Mouse (Mus musculus) right cerebral cortex, adult 2 months (tissue): Measurements from ENCODE around the gene Bin2.

ENCODE experiments used
- DNase-seq, 2 experiments: peaks; one replicate each; pipeline ENCODE4 v3.0.0; 2021 to 2022; ENCODE audit warnings: low spot score in 2 of 2

The Bin2 gene

GRCm38 (mm10) chr15:100683041-100683440, 13.7 kb upstream of the Bin2 start:
- DNase-seq: peak; percentile 86 to 89

- DNase-seq: no peak
These were observed 12.4 kb upstream of the Bin2 start for GRCm38 (mm10) chr15:100681770-100682169.

GRCm38 (mm10) chr15:100680381-100680780, 11.0 kb upstream of the Bin2 start:
- no peak for DNase-seq

GRCm38 (mm10) chr15:100679005-100679404, 9.7 kb upstream of the Bin2 start:
- no peak for DNase-seq

GRCm38 (mm10) chr15:100678581-100678980, 9.2 kb upstream of the Bin2 start:
- DNase-seq: no peak

- no peak for DNase-seq
These were observed 8.3 kb upstream of the Bin2 start for GRCm38 (mm10) chr15:100677675-100678074.

GRCm38 (mm10) chr15:100676521-100676920, 7.2 kb upstream of the Bin2 start:
- no peak for DNase-seq

GRCm38 (mm10) chr15:100675486-100675885, 6.1 kb upstream of the Bin2 start:
- DNase-seq: no peak

- no peak for DNase-seq
These were observed 5.2 kb upstream of the Bin2 start for GRCm38 (mm10) chr15:100674566-100674965.

- no peak for DNase-seq
These were observed 4.4 kb upstream of the Bin2 start for GRCm38 (mm10) chr15:100673585-100674391.

- DNase-seq: no peak
These were observed 1.5 kb upstream of the Bin2 start for GRCm38 (mm10) chr15:100670833-100671232.

- no peak for DNase-seq
These were observed 651 bp upstream of the Bin2 start for GRCm38 (mm10) chr15:100670004-100670403.

- no peak for DNase-seq
These were observed 1.3 kb downstream of the Bin2 start for GRCm38 (mm10) chr15:100667871-100668545.

- DNase-seq: no peak
These were observed 1.9 kb downstream of the Bin2 start for GRCm38 (mm10) chr15:100667420-100667819.

- DNase-seq: no peak
These were observed 2.5 kb downstream of the Bin2 start for GRCm38 (mm10) chr15:100666851-100667250.

GRCm38 (mm10) chr15:100666219-100666696, 3.1 kb downstream of the Bin2 start:
- no peak for DNase-seq

GRCm38 (mm10) chr15:100665411-100666218, 3.7 kb downstream of the Bin2 start:
- DNase-seq: no peak

GRCm38 (mm10) chr15:100664813-100665274, 4.5 kb downstream of the Bin2 start:
- DNase-seq: no peak

- no peak for DNase-seq
These were observed 8.5 kb downstream of the Bin2 start for GRCm38 (mm10) chr15:100660805-100661204.

GRCm38 (mm10) chr15:100660306-100660705, 9.0 kb downstream of the Bin2 start:
- peak in 1 of 2 experiments; percentile 13 for DNase-seq

- no peak for DNase-seq
These were observed 14.2 kb downstream of the Bin2 start for GRCm38 (mm10) chr15:100655201-100655600.

- no peak for DNase-seq
These were observed 15.1 kb downstream of the Bin2 start for GRCm38 (mm10) chr15:100654271-100654670.
